Mouse (Mus musculus): ENCODE results near the gene Slc25a45.

Gene Slc25a45

DNA sequence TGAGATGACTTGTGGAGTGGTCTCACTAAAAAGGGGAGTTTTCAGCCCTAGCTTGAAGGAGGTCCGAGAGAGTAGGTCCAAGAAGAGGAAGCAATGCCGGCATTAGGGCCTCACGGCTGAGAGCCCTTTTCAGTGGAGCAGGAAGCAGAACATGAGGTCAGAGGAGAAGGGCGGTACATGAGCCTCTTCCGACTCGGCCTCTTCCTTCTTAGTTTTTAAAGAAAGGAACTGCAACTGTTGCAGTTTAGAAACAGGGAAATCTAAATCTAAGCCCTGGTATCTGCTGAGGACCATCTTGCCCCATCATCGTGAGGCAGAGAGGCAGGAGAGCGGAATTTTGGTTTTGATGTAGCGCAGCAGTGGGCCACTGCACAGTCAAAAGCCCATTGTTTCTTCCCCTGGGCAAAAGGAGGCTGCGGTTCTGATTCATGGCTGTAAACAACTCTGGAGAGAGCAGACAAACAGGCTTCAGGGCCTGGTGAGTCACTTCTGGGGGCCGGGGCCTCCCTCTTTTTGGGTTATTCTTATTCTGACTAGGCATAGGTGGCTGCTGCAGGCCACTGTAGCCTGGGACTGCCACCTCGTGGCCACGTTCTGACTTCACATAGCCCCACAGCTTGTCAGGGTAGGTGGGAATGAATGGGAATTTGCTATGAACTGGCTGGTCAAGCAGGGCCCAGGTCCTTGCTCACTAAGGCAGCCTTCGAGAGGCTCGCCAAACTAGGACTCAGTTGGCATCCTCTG lies at the start of gene Slc25a45:
Slc25a45 (plus strand) TSS at position 191 of the 744 bp plus-strand sequence.
- in situ Hi-C loops (cut with MseI, MboI) = loop anchor here in 1 of 2 experiments (5.0 kb wide), 1 partner anchor 85 kb away; no protein-coding TSS in a partner anchor

- in situ Hi-C loops (cut with MseI, MboI) = no loop called here
These were observed 49.5 kb upstream of the Slc25a45 start for GRCm38 (mm10) chr19:5828155-5828554.

GRCm38 (mm10) chr19:5828905-5829304 lies 48.7 kb upstream of the Slc25a45 start:
- in situ Hi-C loops (cut with MseI, MboI) = no loop called here

GRCm38 (mm10) chr19:5829958-5830615 lies 47.5 kb upstream of the Slc25a45 start:
- in situ Hi-C loops (cut with MseI, MboI) = no loop called here

DNA sequence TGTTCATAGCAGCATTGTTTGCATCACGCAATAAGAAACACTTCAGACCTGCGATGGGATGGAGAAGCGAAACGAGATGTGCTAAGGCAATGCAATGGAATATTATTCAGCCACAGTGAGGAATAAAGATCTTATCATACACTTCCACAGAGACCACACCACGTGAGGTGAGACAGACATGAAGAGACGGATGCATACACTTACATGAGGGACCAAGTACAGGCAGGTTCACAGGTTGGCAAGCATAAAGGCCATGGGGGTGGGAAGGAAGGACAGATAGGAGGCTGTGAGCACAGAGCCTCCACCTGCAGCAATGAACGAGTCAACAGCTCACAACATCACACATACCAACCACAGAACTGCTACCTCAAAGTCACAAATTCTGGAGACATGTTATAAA lies 46.8 kb upstream of the Slc25a45 start:
- in situ Hi-C loops (cut with MseI, MboI) = no loop called here

- in situ Hi-C loops (cut with MseI, MboI) = no loop called here
These were observed 46.2 kb upstream of the Slc25a45 start for GRCm38 (mm10) chr19:5831224-5831957.

- in situ Hi-C loops (cut with MseI, MboI) = no loop called here
These were observed 45.7 kb upstream of the Slc25a45 start for GRCm38 (mm10) chr19:5831958-5832320.

DNA sequence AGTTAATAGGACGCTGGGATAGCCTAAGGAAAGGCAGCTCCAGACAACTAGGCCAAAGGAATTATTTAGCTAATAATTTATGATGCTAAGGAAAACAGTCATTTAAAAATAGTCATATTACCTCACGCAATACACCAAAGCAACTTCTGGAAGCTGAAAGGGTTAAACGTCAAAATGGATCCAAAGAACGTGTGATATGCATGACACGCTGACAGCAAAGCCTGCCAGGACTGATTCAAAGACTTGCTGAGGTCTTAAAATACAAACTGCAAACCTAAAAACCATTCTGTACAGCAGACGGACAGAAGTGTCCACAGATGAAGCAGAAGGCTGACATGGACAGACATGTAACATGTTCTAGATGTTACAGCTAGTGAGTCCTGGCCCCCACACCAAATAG lies 45.3 kb upstream of the Slc25a45 start:
- in situ Hi-C loops (cut with MseI, MboI) = no loop called here

DNA sequence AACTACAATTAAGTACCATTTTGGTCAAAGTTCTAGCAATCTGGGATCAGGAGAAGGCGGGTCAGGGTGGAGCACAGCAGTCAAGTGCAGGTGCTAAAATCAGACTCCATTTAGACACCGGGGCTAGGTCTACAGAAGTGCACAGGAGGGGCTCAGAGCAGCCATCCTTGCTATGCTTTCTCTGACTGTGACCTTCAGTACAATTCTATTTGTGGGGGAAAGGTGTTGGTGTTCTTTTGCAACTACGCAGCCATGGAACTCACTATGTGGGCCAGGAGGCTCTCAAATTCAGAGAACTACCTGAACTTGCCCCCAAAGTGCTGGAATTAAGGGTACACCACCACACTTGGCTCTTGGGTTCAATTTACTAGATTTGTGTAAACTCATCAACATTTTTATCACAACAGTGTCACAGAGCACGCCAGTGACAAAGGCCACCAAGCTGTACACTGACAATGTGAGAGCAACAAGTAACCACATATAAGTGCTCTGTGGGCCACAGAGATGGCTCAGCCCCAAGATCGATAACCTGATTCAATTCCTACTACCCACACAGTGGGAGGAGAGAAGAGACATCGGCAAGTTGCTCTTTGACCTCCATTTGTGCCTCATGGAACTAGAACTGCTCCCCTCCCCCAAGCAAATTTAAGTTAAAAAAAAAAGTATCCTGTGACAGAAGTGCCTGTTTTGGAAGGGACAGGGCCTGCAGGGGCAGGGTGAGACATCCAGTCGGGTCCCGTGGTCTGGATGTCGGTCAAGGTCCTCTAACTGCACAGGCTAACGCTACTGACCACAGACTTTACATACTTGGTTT lies 44.1 kb upstream of the Slc25a45 start:
- in situ Hi-C loops (cut with MseI, MboI) = no loop called here

- in situ Hi-C loops (cut with MseI, MboI) = no loop called here
These were observed 43.2 kb upstream of the Slc25a45 start for GRCm38 (mm10) chr19:5834260-5834925.

DNA sequence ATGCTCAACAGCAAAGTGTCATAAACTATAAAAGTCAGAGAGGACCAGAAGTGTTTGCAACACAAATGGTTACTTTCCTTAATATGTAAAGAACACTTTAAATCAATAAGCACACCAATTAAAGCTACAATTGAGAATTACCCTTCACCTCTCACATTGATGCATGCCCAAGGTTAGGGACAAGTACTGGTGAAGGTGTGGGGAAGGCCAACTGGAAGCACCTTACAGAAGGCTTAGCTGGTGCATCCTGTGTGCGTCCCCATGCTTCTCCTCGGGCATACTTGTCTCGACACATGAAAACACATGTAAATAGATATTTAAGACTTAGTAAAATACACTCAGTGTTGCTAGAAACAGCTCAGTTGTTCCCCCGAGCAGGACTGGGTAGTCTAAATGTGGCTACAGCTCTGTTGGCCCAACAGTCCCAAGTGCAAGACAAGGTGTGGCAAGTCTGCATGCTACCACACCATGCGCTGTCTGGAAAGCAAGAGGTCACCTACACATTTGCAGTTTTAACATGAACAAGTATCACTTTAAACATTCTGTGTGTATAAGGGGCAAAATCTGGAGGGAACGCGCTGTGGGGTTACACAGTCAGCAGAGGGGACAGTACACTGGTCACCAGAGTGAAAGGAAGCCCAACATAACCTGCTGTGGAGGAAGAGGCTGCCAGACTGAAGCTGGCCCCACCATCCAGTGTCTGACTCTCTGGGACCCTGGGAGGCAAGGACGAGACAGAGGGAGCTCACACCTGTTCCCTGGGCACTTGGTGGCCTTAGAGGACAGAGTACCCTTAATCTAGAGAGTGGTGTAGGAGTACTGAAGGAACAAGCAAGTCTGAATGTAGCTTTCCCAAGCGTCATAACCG lies 42.3 kb upstream of the Slc25a45 start:
- in situ Hi-C loops (cut with MseI, MboI) = loop anchor here in 1 of 2 experiments (5.0 kb wide), 1 partner anchor 43 kb away; no protein-coding TSS in a partner anchor

DNA sequence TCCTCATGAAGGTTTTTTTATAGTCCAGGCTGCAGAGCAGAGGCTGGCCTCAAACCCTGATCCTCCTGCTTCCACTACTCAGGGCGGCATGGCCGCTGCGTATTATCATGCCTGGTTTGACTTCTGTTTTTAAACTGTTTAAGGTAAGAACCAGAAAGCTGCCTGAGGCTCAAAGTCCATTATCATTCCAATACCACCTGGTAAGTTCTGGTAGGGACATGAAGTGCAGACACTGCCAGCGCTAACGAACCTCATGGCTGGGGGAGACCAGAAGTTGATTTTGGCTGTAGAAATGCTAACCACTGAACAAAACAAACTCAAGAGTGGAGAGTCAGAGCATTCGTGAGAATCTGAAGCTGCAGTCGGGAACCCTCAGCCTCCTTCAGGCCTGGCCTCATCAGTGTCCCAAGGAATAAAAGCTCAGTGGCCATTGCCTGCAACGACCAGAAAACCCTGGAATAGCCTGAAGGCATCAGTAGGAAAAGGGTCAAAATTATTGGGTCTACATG lies 41.6 kb upstream of the Slc25a45 start:
- in situ Hi-C loops (cut with MseI, MboI) = loop anchor here in 1 of 2 experiments (5.0 kb wide), 1 partner anchor 44 kb away; no protein-coding TSS in a partner anchor

DNA sequence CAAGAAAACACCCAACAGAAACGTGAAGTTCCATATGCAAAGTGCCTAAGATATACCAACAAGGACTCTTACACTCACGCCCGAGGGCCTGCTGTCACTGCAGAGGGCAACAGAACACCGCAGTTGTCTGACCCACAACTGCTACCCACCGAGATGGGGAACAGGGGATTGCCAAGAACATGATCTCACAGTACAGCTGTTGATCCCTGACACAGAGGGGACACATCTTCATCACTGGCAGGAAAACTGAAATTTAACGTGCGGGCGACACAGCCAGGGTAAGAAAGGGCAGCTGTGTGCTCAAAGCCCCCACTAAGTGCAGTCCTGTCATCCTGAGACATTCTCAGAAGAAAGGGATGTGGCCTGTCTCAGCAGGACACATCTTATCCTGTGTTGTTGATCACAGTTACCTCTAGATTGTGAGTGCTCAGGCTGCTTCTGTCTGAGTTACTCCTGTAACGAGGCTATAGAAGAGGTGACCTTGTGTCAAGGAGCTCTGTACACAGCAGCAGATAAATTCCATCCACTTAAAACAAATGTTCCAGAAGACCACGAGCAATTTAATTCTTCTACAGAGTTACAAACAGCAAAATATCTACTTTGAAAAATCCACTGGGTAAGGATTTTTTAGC lies 40.6 kb upstream of the Slc25a45 start:
- in situ Hi-C loops (cut with MseI, MboI) = loop anchor here in 1 of 2 experiments (5.0 kb wide), 1 partner anchor 45 kb away; no protein-coding TSS in a partner anchor

- in situ Hi-C loops (cut with MseI, MboI) = loop anchor here in 1 of 2 experiments (5.0 kb wide), 1 partner anchor 45 kb away; no protein-coding TSS in a partner anchor
These were observed 40.0 kb upstream of the Slc25a45 start for GRCm38 (mm10) chr19:5837606-5838005.

DNA sequence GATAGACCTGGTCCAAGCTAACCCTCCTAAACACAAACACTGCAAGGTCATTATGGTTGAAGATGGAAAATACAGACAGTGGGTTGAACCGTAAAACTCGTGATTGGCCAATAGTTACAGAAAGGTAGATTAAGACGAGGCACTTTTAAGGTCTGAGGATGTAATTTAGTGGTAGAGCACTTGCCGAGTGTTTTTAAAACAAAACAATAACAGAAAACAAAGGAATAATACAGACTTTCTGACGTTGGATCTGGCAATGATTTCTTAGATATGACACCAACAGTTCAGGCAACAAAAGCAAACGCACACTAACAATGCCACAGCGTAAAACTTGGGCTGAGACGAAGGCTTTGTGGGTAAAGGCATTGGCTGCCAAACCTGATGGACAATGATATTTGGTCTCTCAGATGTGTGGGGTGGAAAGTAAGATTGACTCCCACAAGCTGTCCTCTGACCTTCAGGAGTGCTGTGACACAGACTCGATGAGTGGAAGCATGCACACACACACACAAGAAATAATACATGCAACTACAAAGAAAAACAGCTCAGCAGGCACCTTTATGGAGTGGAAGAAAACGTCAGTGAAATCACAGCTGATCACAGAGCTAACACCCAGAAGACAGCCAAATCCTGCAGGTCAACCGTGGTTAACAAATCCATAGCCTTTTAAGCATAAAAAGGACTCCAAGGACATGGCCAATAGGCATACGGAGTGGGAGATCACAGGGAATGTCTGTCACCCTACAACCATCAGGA lies 39.3 kb upstream of the Slc25a45 start:
- in situ Hi-C loops (cut with MseI, MboI) = loop anchor here in 1 of 2 experiments (5.0 kb wide), 1 partner anchor 46 kb away; no protein-coding TSS in a partner anchor

GRCm38 (mm10) chr19:5838892-5839165 lies 38.8 kb upstream of the Slc25a45 start:
- in situ Hi-C loops (cut with MseI, MboI) = loop anchor here in 1 of 2 experiments (5.0 kb wide), 1 partner anchor 47 kb away; no protein-coding TSS in a partner anchor

DNA sequence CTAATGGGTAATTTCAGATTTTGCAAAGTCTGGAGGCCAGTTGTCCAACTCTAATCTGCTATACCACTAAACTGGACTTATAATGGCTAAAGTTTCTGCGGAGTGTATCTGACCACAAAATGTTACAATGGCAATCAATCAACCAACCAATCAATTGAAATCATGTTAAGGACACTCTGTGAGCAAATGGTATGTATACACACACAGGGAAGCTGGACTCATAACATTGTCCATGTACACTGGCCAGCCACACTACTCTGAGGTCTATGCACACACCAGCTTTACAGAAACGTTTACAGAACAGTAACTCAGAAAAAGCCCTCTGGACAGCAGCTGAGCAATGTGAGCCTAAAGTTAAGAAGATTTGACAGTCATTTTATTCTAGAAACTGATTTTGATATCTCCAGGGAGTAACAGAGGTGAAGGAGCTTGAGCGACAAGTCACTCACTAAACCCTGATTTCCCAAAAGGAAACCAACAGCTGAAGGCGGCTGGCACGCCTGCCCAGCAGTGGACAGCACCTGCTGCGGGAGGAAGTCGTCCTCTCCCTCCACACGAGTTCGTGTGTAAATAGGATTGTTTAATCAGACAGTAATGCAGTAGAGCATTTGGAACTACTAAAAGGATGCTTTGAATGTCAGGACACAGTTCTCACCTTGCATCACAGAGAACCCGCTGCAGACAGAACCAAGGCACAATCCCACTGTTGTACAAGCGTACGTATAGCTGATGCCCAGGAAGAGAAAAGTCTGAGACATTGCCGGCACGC lies 38.1 kb upstream of the Slc25a45 start:
- in situ Hi-C loops (cut with MseI, MboI) = loop anchor here in 1 of 2 experiments (5.0 kb wide), 1 partner anchor 47 kb away; no protein-coding TSS in a partner anchor
